Mouse (Mus musculus): Measurements from ENCODE around the gene Zfyve9. TPM values are rescaled to one million over a fixed set of nuclear protein-coding genes. Genes with fewer than 3 reads are reported as not detected.

The Zfyve9 gene
- 1.7 and 3.2 TPM in 2 replicates for polyA plus RNA-seq (2012; rRNA removed)

DNA sequence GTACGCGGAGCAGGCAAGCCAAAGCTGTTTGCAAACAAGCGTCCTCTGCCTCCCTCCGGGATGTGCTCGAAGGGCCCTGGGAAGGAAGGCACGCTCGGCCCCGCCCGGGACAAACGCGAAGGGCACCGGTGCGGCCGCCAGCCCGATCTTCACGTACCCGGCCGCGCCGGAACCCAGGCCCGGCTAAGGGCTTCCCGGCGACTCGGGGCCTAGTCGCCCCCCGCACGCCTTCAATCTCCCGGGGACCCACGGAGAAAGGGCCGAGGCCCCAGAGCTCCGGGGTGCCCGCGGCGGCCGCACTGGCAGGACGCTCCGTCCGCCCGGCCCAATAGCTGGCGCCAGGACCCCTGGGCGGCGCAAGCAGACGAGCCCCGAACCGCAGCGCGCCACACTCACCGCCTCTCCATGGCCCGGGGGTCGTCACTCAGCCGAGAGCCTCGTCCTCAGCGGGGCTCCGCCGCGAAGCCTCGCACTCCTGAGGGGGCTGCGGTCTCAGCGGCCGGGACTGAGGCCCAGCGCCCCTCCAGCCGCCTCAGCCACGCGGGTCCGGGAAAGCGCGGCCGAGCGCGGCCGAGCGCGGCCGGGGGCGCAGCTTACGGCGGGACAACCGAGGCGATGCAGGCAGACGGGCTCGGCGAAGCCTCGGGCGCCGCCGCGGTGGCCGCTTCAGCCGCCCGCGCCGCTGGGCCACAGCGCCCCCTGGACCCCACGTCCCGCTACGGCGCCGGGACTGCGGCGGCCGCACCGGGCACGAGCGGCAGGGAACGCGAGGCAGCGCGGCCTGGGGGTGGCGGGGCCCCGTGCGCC, at the start of gene Zfyve9:
Gene Zfyve9, minus strand, starts transcription at position 742 of the 807 bp plus-strand sequence.
- H3K4me1 ChIP-seq (ENCODE audit: control insufficient read depth, insufficient read depth, insufficient read length, low read length), result peaks cover 3% of the 10 kb centered on the region; the same call in 1 of the 2 replicates
- TF ChIP-seq CTCF (IDR thresholded peaks at IDR 0.05; ENCODE audit: extremely low read depth, insufficient read length, insufficient replicate concordance, low read depth, low read length) (peak; percentile 48; the same call in 1 of the 2 replicates), POLR2A (IDR thresholded peaks at IDR 0.05; ENCODE audit: low read depth, low read length) (no peak; the same call in 1 of the 2 replicates)
- peak within 1 kb of the TSS; percentile 99 for H3K4me3 ChIP-seq (ENCODE audit: low read depth, low read length)
- H3K27me3 ChIP-seq (ENCODE audit: control insufficient read depth, insufficient read depth, low read length), result no peaks in the 10 kb centered on the region
- H3K36me3 ChIP-seq (ENCODE audit: control insufficient read depth, insufficient read depth, low read length), result no peaks in the 10 kb centered on the region
- under 1% methylated on average over 111 of the region's 111 CpGs for WGBS
- peak within 1 kb of the TSS; percentile 92 for H3K27ac ChIP-seq (ENCODE audit: insufficient read depth, low read depth, low read length)

DNA sequence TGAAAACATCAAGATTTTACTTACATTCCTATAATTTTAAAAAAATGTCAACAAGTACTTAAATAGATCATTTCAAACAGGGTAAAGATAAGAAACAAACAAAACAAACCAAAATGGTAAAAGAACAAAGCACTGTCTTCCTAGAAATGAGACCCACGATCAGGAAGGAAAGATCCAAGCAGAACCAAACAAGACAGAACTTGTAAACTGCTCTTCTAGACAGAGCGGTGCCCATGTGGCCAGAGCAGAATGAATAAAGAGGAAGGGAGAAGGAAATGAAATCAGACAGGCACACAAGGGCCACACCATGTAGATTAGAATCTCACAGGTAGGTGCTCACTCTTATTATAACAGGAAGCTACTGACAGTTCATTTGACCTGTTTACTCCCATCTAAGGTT, 46.0 kb upstream of the Zfyve9 start:
- no peaks in the 10 kb centered on the region for H3K27me3 ChIP-seq (ENCODE audit: control insufficient read depth, insufficient read depth, low read length)
- peaks cover 41% of the 10 kb centered on the region for H3K36me3 ChIP-seq (ENCODE audit: control insufficient read depth, insufficient read depth, low read length)
- H3K4me3 ChIP-seq (ENCODE audit: low read depth, low read length), result no peak overlapping the region
- no peaks in the 10 kb centered on the region for H3K4me1 ChIP-seq (ENCODE audit: control insufficient read depth, insufficient read depth, insufficient read length, low read length)
- H3K27ac ChIP-seq (ENCODE audit: insufficient read depth, low read depth, low read length), result no peak overlapping the region
- TF ChIP-seq POLR2A (IDR thresholded peaks at IDR 0.05; ENCODE audit: low read depth, low read length) (no peak), CTCF (IDR thresholded peaks at IDR 0.05; ENCODE audit: extremely low read depth, insufficient read length, insufficient replicate concordance, low read depth, low read length) (no peak)
- 80% methylated on average over 2 of the region's 2 CpGs for WGBS

DNA sequence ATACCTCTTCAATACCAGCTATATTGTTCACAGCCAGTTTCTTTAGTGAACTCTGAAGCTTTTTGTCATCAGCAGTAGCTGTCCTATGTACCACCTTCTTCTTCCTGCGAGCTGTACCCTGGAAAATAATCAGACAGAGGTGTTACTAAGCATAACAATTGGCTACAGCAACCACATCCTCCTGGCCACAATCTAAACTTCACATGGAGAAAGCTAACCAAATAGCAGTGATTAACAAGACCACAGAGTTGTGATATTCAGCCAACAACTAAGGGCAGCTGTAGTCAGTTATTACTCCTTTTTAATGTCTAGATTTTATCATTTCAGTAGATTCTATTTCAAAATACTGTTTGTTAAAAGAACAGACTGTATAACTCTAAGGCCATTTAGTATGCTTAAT, 45.5 kb upstream of the Zfyve9 start:
- WGBS, result 72% methylated on average over 1 of the region's 1 CpGs
- no peak overlapping the region for H3K27ac ChIP-seq (ENCODE audit: insufficient read depth, low read depth, low read length)
- TF ChIP-seq CTCF (IDR thresholded peaks at IDR 0.05; ENCODE audit: extremely low read depth, insufficient read length, insufficient replicate concordance, low read depth, low read length), result no peak
- no peak for TF ChIP-seq POLR2A (IDR thresholded peaks at IDR 0.05; ENCODE audit: low read depth, low read length)
- H3K4me3 ChIP-seq (ENCODE audit: low read depth, low read length), result no peak overlapping the region
- H3K36me3 ChIP-seq (ENCODE audit: control insufficient read depth, insufficient read depth, low read length), result peaks cover 41% of the 10 kb centered on the region
- no peaks in the 10 kb centered on the region for H3K4me1 ChIP-seq (ENCODE audit: control insufficient read depth, insufficient read depth, insufficient read length, low read length)
- H3K27me3 ChIP-seq (ENCODE audit: control insufficient read depth, insufficient read depth, low read length), result no peaks in the 10 kb centered on the region

DNA sequence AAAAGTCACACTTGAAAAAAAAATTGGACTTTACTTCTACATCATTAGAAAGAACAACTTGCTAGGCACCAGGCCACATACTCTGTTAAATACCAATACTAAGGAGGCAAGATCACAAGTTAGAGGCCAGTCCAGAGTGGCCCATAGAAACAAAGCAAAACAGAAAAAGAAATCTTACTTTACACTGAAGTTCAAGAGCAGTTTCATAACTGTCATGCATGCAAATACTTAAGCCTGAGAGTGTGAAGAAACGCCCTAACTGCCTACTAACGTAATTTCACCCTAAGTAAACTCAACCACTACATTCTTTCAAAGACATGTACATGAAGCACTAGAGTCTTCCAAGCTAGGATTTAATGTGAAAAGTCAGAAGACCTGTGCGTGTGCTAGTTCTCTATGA, 45.1 kb upstream of the Zfyve9 start:
- Histone ChIP-seq H3K27ac (ENCODE audit: insufficient read depth, low read depth, low read length) (no peak overlapping the region), H3K4me1 (ENCODE audit: control insufficient read depth, insufficient read depth, insufficient read length, low read length) (no peaks in the 10 kb centered on the region), H3K27me3 (ENCODE audit: control insufficient read depth, insufficient read depth, low read length) (no peaks in the 10 kb centered on the region), H3K4me3 (ENCODE audit: low read depth, low read length) (no peak overlapping the region), H3K36me3 (ENCODE audit: control insufficient read depth, insufficient read depth, low read length) (peaks cover 41% of the 10 kb centered on the region)
- TF ChIP-seq POLR2A (IDR thresholded peaks at IDR 0.05; ENCODE audit: low read depth, low read length), result no peak
- no peak for TF ChIP-seq CTCF (IDR thresholded peaks at IDR 0.05; ENCODE audit: extremely low read depth, insufficient read length, insufficient replicate concordance, low read depth, low read length)
- WGBS, result 93% methylated on average over 3 of the region's 3 CpGs

DNA sequence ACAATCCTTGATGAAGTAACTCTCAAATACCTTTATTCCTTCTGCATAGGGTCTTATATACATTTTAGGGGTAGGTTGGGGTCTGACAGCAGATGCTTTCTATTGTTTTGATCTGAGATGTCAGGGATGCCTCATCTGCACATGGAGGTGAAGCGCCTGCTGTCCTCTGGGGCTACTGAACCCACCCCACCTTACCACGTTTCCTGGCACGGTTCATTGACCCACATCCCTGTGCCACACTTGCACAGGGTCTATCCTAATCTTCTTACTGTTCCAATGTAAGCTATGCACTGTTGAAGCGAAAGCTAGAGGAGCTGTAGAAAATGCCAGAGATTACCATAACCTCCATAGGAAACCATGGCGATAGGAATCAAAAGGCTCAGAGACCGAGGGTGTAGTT, 31.0 kb upstream of the Zfyve9 start:
- H3K4me1 ChIP-seq (ENCODE audit: control insufficient read depth, insufficient read depth, insufficient read length, low read length), result no peaks in the 10 kb centered on the region
- peaks cover 2% of the 10 kb centered on the region; the same call in 1 of the 2 replicates for H3K36me3 ChIP-seq (ENCODE audit: control insufficient read depth, insufficient read depth, low read length)
- no peak overlapping the region for H3K4me3 ChIP-seq (ENCODE audit: low read depth, low read length)
- H3K27ac ChIP-seq (ENCODE audit: insufficient read depth, low read depth, low read length), result no peak overlapping the region
- 75% methylated on average over 6 of the region's 6 CpGs for WGBS
- no peaks in the 10 kb centered on the region for H3K27me3 ChIP-seq (ENCODE audit: control insufficient read depth, insufficient read depth, low read length)
- no peak for TF ChIP-seq CTCF (IDR thresholded peaks at IDR 0.05; ENCODE audit: extremely low read depth, insufficient read length, insufficient replicate concordance, low read depth, low read length)
- TF ChIP-seq POLR2A (IDR thresholded peaks at IDR 0.05; ENCODE audit: low read depth, low read length), result no peak

DNA sequence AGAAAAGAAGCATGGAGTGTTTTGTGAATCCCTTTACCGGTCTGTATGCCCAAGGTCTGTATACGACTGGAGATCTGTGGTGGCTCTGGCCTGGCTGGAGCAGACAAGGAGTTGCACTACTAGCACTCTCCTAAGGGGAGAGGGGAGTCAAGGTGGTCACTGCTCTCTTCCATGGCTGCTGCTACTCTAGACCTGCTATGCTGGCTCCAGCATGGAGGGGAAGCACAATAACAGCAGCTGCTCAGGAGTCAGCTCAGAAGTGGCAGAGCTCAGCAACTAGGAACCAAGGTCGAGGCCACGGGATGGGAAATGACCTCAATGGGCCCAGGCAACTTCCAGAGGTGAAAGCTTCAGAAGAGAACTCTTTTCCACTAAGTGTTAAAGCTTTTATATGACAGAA, 30.5 kb upstream of the Zfyve9 start:
- TF ChIP-seq CTCF (IDR thresholded peaks at IDR 0.05; ENCODE audit: extremely low read depth, insufficient read length, insufficient replicate concordance, low read depth, low read length) (no peak), POLR2A (IDR thresholded peaks at IDR 0.05; ENCODE audit: low read depth, low read length) (no peak)
- WGBS, result 63% methylated on average over 4 of the region's 4 CpGs
- H3K27ac ChIP-seq (ENCODE audit: insufficient read depth, low read depth, low read length), result no peak overlapping the region
- no peaks in the 10 kb centered on the region for H3K27me3 ChIP-seq (ENCODE audit: control insufficient read depth, insufficient read depth, low read length)
- no peaks in the 10 kb centered on the region for H3K4me1 ChIP-seq (ENCODE audit: control insufficient read depth, insufficient read depth, insufficient read length, low read length)
- no peak overlapping the region for H3K4me3 ChIP-seq (ENCODE audit: low read depth, low read length)
- peaks cover 2% of the 10 kb centered on the region; the same call in 1 of the 2 replicates for H3K36me3 ChIP-seq (ENCODE audit: control insufficient read depth, insufficient read depth, low read length)

DNA sequence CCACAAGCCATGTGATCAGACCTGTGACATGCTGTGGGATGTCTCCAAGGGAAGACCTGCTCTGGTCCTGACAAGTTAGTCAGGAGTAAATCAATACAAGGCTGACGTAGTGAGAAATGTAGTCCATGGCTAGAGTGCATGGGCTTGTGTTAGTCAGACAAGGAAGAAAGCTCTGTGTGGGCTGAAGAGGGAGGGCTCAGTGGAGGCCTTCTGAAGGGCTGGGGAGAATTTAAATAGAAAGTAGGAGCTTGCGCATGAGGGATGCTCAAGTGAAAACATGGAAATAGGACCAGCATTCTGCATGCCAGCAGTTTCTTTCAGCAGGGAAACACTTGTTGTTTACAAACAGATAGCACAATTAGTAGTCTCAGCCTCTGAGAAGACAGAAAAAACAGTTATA, 22.9 kb upstream of the Zfyve9 start:
- 78% methylated on average over 2 of the region's 2 CpGs for WGBS
- Histone ChIP-seq H3K27me3 (ENCODE audit: control insufficient read depth, insufficient read depth, low read length) (no peaks in the 10 kb centered on the region), H3K4me1 (ENCODE audit: control insufficient read depth, insufficient read depth, insufficient read length, low read length) (no peaks in the 10 kb centered on the region), H3K4me3 (ENCODE audit: low read depth, low read length) (no peak overlapping the region), H3K36me3 (ENCODE audit: control insufficient read depth, insufficient read depth, low read length) (no peaks in the 10 kb centered on the region), H3K27ac (ENCODE audit: insufficient read depth, low read depth, low read length) (no peak overlapping the region)
- no peak for TF ChIP-seq POLR2A (IDR thresholded peaks at IDR 0.05; ENCODE audit: low read depth, low read length)
- no peak for TF ChIP-seq CTCF (IDR thresholded peaks at IDR 0.05; ENCODE audit: extremely low read depth, insufficient read length, insufficient replicate concordance, low read depth, low read length)
